Mouse (Mus musculus) MEL (cell line): ENCODE measurements around the gene Ap2m1. TPM values are rescaled to one million over a fixed set of nuclear protein-coding genes. Genes with fewer than 3 reads are reported as not detected.

Experiments used
- DNase-seq: peaks from one replicate; pipeline ENCODE4 v3.0.0; 2011; ENCODE audit warnings: low read depth, low spot score
- H3K27ac ChIP-seq: 2 replicates; pipeline ENCODE4 v1.5.1; 2012; ENCODE audit warnings: low read depth, mild to moderate bottlenecking, control low read depth, low read length, moderate library complexity; ENCODE audit not compliant: control insufficient read depth
- H3K27me3 ChIP-seq, 2 experiments: fragments of 150-350 bp in 1 of 2; sonication (generic) in 1 of 2; 2 replicates each; pipeline ENCODE4 v1.6.1; 2012; ENCODE audit warnings: low read length in 2 of 2, mild to moderate bottlenecking in 2 of 2, improper control_type of control experiment in 1 of 2, moderate library complexity in 1 of 2; ENCODE audit not compliant: insufficient read depth in 2 of 2, control insufficient read depth in 1 of 2
- H3K36me3 ChIP-seq, 2 experiments: 2 replicates each; pipeline ENCODE4 v1.6.1; 2012 to 2014; ENCODE audit warnings: low read length in 2 of 2, improper control_type of control experiment in 1 of 2, inconsistent platforms in 1 of 2, mild to moderate bottlenecking in 1 of 2; ENCODE audit not compliant: insufficient read depth in 2 of 2, control insufficient read depth in 1 of 2
- H3K4me1 ChIP-seq, 2 experiments: fragments of 150-350 bp in 1 of 2; sonication (generic) in 1 of 2; 2 replicates each; pipeline ENCODE4 v1.6.1; 2012; ENCODE audit warnings: low read length in 2 of 2, improper control_type of control experiment in 1 of 2, mild to moderate bottlenecking in 1 of 2; ENCODE audit not compliant: insufficient read depth in 2 of 2, control insufficient read depth in 1 of 2
- H3K4me3 ChIP-seq, 2 experiments: fragments of 150-350 bp in 1 of 2; sonication (generic) in 1 of 2; 2 replicates each; pipeline ENCODE4 v1.5.1; 2012; ENCODE audit warnings: low read depth in 2 of 2, low read length in 2 of 2, mild to moderate bottlenecking in 2 of 2, moderate library complexity in 2 of 2, control low read depth in 1 of 2, improper control_type of control experiment in 1 of 2; ENCODE audit not compliant: control insufficient read depth in 1 of 2, insufficient read depth in 1 of 2
- H3K79me2 ChIP-seq: 2 replicates; pipeline ENCODE4 v1.6.1; 2012; ENCODE audit warnings: mild to moderate bottlenecking, low read length, moderate library complexity; ENCODE audit not compliant: control insufficient read depth, poor library complexity, insufficient read depth
- H3K9ac ChIP-seq: 2 replicates; pipeline ENCODE4 v1.6.1; 2012; ENCODE audit warnings: low read depth, mild to moderate bottlenecking, control low read depth, low read length, moderate library complexity; ENCODE audit not compliant: control insufficient read depth, poor library complexity, severe bottlenecking
- H3K9me3 ChIP-seq: fragments of 150-350 bp; sonication (generic); replicated peaks from 2 replicates; pipeline ENCODE4 v1.6.1; 2012; ENCODE audit warnings: mild to moderate bottlenecking, low read length, improper control_type of control experiment, moderate library complexity; ENCODE audit not compliant: insufficient read depth
- CHD2 ChIP-seq: IDR thresholded peaks from 2 replicates; pipeline ENCODE4 v1.6.1; 2011; ENCODE audit warnings: low read length, improper control_type of control experiment
- E2F4 ChIP-seq: IDR thresholded peaks from 2 replicates; pipeline ENCODE4 v1.6.1; 2011; ENCODE audit warnings: low read depth, low read length, improper control_type of control experiment, borderline replicate concordance
- MAFK ChIP-seq: IDR thresholded peaks from 2 replicates; pipeline ENCODE4 v1.6.1; 2011; ENCODE audit warnings: low read depth, mild to moderate bottlenecking, low read length, improper control_type of control experiment, borderline replicate concordance
- MAX ChIP-seq: IDR thresholded peaks from 2 replicates; pipeline ENCODE4 v1.6.1; 2011; ENCODE audit warnings: low read length, improper control_type of control experiment
- MEF2A ChIP-seq: IDR thresholded peaks from 2 replicates; pipeline ENCODE4 v1.6.1; 2014; ENCODE audit warnings: low read depth, mild to moderate bottlenecking, inconsistent platforms, low read length, improper control_type of control experiment; ENCODE audit not compliant: poor library complexity, insufficient replicate concordance, severe bottlenecking; ENCODE audit errors: extremely low read depth
- MXI1 ChIP-seq: IDR thresholded peaks from 2 replicates; pipeline ENCODE4 v1.6.1; 2011; ENCODE audit warnings: mild to moderate bottlenecking, low read depth, low read length, improper control_type of control experiment
- MYB ChIP-seq: IDR thresholded peaks from 2 replicates; pipeline ENCODE4 v1.6.1; 2011; ENCODE audit warnings: mild to moderate bottlenecking, low read depth, low read length, improper control_type of control experiment
- MYC ChIP-seq: IDR thresholded peaks from 2 replicates; pipeline ENCODE4 v1.6.1; 2011; ENCODE audit warnings: low read depth, mild to moderate bottlenecking, low read length, improper control_type of control experiment, moderate library complexity
- NELFE ChIP-seq: IDR thresholded peaks from 2 replicates; pipeline ENCODE4 v1.6.1; 2011; ENCODE audit warnings: low read depth, low read length, improper control_type of control experiment
- NRF1 ChIP-seq: IDR thresholded peaks from 2 replicates; pipeline ENCODE4 v1.6.1; 2014; ENCODE audit warnings: low read depth, mild to moderate bottlenecking, inconsistent platforms, low read length, improper control_type of control experiment, moderate library complexity; ENCODE audit not compliant: poor library complexity, insufficient read depth, severe bottlenecking
- RCOR1 ChIP-seq: IDR thresholded peaks from 2 replicates; pipeline ENCODE4 v1.6.1; 2012; ENCODE audit warnings: low read depth, mild to moderate bottlenecking, inconsistent platforms, low read length, improper control_type of control experiment
- SIN3A ChIP-seq: IDR thresholded peaks from 2 replicates; pipeline ENCODE4 v1.6.1; 2012; ENCODE audit warnings: low read length, improper control_type of control experiment, inconsistent platforms
- SMC3 ChIP-seq: IDR thresholded peaks from 2 replicates; pipeline ENCODE4 v1.6.1; 2011; ENCODE audit warnings: low read depth, low read length, improper control_type of control experiment
- UBTF ChIP-seq: IDR thresholded peaks from 2 replicates; pipeline ENCODE4 v1.6.1; 2012; ENCODE audit warnings: low read depth, mild to moderate bottlenecking, inconsistent platforms, low read length, improper control_type of control experiment, moderate library complexity, borderline replicate concordance; ENCODE audit not compliant: insufficient read depth
- USF1 ChIP-seq: IDR thresholded peaks from 2 replicates; pipeline ENCODE4 v1.6.1; 2014; ENCODE audit warnings: low read depth, mild to moderate bottlenecking, inconsistent platforms, low read length, improper control_type of control experiment, moderate library complexity
- USF2 ChIP-seq, 2 experiments: IDR thresholded peaks; 2 replicates each; pipeline ENCODE4 v1.6.1; 2011 to 2012; ENCODE audit warnings: improper control_type of control experiment in 2 of 2, low read length in 2 of 2, borderline replicate concordance in 1 of 2, inconsistent platforms in 1 of 2, low read depth in 1 of 2, mild to moderate bottlenecking in 1 of 2; ENCODE audit not compliant: insufficient read depth in 1 of 2
- ZC3H11A ChIP-seq: IDR thresholded peaks from 2 replicates; pipeline ENCODE4 v1.6.1; 2012; ENCODE audit warnings: low read depth, mild to moderate bottlenecking, inconsistent platforms, low read length, improper control_type of control experiment
- ZKSCAN1 ChIP-seq: IDR thresholded peaks from 2 replicates; pipeline ENCODE4 v1.6.1; 2012; ENCODE audit warnings: low read depth, mild to moderate bottlenecking, inconsistent platforms, low read length, improper control_type of control experiment, moderate library complexity
- polyA plus RNA-seq, 2 experiments: library from polyadenylated mRNA; stranded (reverse) in 1 of 2; unstranded in 1 of 2; fragments of >175 nt in 1 of 2; fragments of >200 nt in 1 of 2; gene quantifications; 2 replicates each; pipeline versions ENCODE4 v1.2.1 to v1.2.4; 2012; ENCODE audit warnings: low replicate concordance in 2 of 2, low read depth in 1 of 2; ENCODE audit not compliant: insufficient read length in 2 of 2, insufficient read depth in 1 of 2, missing spikeins in 1 of 2
- total RNA-seq: library from RNA; depleted of rRNA; stranded (reverse); fragments of 300-350 nt; gene quantifications from 2 replicates; pipeline ENCODE4 v1.2.3, GENCODE M21; 2012

The Ap2m1 gene
- total and polyA plus RNA-seq, 3 experiments: 185 to 1,810 (median 312) TPM

DNA sequence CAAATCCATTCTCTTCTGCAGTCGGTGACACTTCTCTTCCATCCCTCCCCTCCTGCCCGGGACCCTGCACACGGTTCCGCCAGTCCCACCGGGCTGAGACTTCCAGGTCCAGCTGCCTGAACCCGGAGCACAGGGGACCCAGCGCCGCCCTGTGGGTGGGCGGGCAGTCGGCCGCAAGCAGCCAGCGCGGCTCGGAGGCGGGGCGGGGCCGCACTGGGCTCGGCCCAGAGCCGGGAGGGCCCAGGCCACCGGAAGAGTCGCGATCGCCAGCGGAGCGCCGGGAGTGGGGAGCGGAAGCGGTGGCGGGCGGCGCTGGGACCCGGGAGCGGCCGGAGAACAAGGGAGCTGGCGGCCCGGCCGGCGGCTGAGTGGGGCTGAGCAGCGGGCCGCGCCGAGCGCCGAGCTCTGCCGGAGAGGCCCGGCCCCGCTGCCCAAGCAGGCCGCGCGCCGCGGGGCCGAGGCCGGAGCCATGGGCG, 18.5 kb upstream of the Ap2m1 start, which contains the start of gene Dvl3 (continued):
- TF ChIP-seq E2F4: no peak
- no peak for TF ChIP-seq SMC3
- TF ChIP-seq ZC3H11A: no peak
- TF ChIP-seq MAFK: no peak
- no peak for TF ChIP-seq MEF2A
- no peak for TF ChIP-seq USF2 (IDR thresholded peaks at IDR 0.05; ENCODE audit: borderline replicate concordance in 1 of 2, insufficient read depth in 1 of 2, low read depth in 1 of 2, low read length in 2 of 2)
- TF ChIP-seq MXI1: peak; percentile 36; the same call in 1 of the 2 replicates
- peak; percentile 79 for TF ChIP-seq SIN3A
- no peak for TF ChIP-seq MAX
- peak; percentile 7; the same call in 1 of the 2 replicates for TF ChIP-seq USF1
- no peak for TF ChIP-seq MYC
- no peak for TF ChIP-seq CHD2
- no peak for TF ChIP-seq RCOR1
- no peak for TF ChIP-seq UBTF
- TF ChIP-seq MYB: no peak
- peak; percentile 59 for TF ChIP-seq NELFE

GRCm38 (mm10) chr16:20517216-20517615, 18.1 kb upstream of the Ap2m1 start:
- TF ChIP-seq ZKSCAN1 (no peak), NRF1 (no peak), MAFK (no peak), RCOR1 (no peak), MXI1 (0 out of 2 replicates have a peak, but pooled peaks have one; percentile 29)
- Histone ChIP-seq H3K36me3 (peaks cover 0 to 4% of the 10 kb centered on the region in 2 experiments; a peak in 2 of 4 replicates), H3K4me3 (peak overlapping the region; percentile 92 to 99), H3K27me3 (no peaks in the 10 kb centered on the region), H3K79me2 (peaks cover 13% of the 10 kb centered on the region), H3K9ac (peak overlapping the region; percentile 94), H3K27ac (peak overlapping the region; percentile 38), H3K4me1 (peaks cover 0 to 15% of the 10 kb centered on the region in 2 experiments), H3K9me3 (no peaks in the 10 kb centered on the region)
- peak; percentile 54 for DNase-seq
